Mouse (Mus musculus): Measurements from ENCODE around the gene Ralb. TPM values are rescaled to one million over a fixed set of nuclear protein-coding genes. Genes with fewer than 3 reads are reported as not detected.
A peak's percentile ranks its signal among the peaks of the same experiment; 100 is the strongest.

Ralb gene
- 20.6 and 31.1 TPM in 2 replicates for polyA plus RNA-seq (2012; rRNA removed)

GRCm38 (mm10) chr1:119504260-119505062, at the start of gene Ralb:
Gene Ralb (minus strand): TSS chr1:119504794.
- peak; percentile 99 for DNase-seq (ENCODE audit: low read depth)
- TF ChIP-seq CTCF (IDR thresholded peaks at IDR 0.05; ENCODE audit: borderline replicate concordance, extremely low read depth, insufficient read depth, insufficient read length), result no peak
- peak; percentile 43; the same call in 1 of the 2 replicates for TF ChIP-seq POLR2A (IDR thresholded peaks at IDR 0.05; ENCODE audit: borderline replicate concordance, extremely low read depth, insufficient read depth, insufficient read length, poor library complexity, severe bottlenecking)

GRCm38 (mm10) chr1:119551651-119552050, 47.1 kb upstream of the Ralb start:
- TF ChIP-seq CTCF (IDR thresholded peaks at IDR 0.05; ENCODE audit: borderline replicate concordance, extremely low read depth, insufficient read depth, insufficient read length) (no peak), POLR2A (IDR thresholded peaks at IDR 0.05; ENCODE audit: borderline replicate concordance, extremely low read depth, insufficient read depth, insufficient read length, poor library complexity, severe bottlenecking) (no peak)
- DNase-seq (ENCODE audit: low read depth), result no peak

- TF ChIP-seq POLR2A (IDR thresholded peaks at IDR 0.05; ENCODE audit: borderline replicate concordance, extremely low read depth, insufficient read depth, insufficient read length, poor library complexity, severe bottlenecking) (no peak), CTCF (IDR thresholded peaks at IDR 0.05; ENCODE audit: borderline replicate concordance, extremely low read depth, insufficient read depth, insufficient read length) (no peak)
- no peak for DNase-seq (ENCODE audit: low read depth)
These were observed 45.5 kb upstream of the Ralb start for GRCm38 (mm10) chr1:119550064-119550463.

DNA sequence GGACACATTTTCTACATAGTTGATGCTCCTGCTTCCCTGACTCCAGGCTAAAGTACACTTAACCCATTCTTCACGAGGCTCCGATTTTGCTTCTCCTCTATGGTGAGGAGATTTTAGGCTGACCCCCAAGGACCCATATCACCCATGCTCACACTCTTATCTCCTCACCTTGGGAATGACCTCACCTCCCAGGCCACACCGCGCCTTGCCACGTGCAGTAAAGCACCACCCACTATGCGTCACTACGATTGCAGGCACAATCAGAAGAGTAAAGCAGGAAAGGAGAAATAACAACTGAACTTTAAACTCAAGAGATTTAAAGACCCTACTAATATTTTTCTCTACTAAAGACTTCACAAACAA, 44.7 kb upstream of the Ralb start:
- DNase-seq (ENCODE audit: low read depth), result no peak
- TF ChIP-seq CTCF (IDR thresholded peaks at IDR 0.05; ENCODE audit: borderline replicate concordance, extremely low read depth, insufficient read depth, insufficient read length), result no peak
- TF ChIP-seq POLR2A (IDR thresholded peaks at IDR 0.05; ENCODE audit: borderline replicate concordance, extremely low read depth, insufficient read depth, insufficient read length, poor library complexity, severe bottlenecking), result no peak

DNA sequence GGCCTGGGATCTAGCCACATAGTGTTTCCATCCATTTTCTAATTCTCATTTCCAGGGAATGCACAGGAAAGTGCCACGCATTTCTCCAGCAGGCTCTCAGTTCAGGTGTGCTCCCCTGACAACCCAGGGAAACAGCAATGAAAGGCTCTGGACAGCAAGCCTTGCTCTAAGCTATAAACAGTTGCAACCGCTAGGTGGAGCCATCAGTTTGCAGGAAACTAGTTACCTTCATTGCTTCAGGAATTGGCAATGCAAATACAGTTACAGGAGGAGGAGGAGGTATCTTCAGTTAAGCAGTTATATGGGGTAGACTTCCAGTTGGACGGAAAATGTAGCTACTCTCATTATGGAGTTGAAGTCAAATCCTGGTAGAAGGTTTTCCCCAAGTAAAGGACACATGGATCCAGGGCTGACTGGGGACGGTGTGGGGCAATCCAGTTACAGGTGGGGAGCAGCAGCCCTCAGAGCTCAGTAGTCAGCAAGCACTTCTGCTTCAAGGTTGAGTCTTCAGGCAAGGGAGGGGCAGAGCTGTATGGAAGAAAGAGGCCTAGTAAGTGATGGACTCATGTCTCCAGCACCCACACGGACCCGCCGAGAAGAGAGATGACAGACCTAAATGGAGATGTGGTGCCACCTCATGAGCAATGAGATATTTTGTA, 44.2 kb upstream of the Ralb start:
- peak; percentile 91 for DNase-seq (ENCODE audit: low read depth)
- peak; percentile 83; the same call in 1 of the 2 replicates for TF ChIP-seq CTCF (IDR thresholded peaks at IDR 0.05; ENCODE audit: borderline replicate concordance, extremely low read depth, insufficient read depth, insufficient read length)
- TF ChIP-seq POLR2A (IDR thresholded peaks at IDR 0.05; ENCODE audit: borderline replicate concordance, extremely low read depth, insufficient read depth, insufficient read length, poor library complexity, severe bottlenecking), result no peak

DNA sequence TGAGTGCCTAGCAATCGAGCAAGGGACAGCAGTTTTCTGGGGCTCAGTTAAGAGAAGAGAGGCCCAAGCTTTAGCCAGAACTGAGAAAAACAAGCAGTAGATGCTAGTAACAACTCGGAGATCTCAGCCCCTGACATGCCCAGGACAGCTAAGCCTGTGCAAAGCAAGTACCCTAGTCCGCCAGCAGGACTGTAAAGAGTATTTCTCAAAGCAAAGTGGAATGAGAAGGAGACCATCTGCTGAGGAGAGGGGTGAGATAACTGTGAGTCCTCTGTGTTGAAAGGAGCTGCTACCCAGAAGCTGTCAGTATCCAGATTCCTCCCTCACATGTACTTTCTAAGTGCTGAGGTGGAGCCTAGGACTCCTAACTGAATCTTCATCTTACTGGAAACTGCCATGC, 41.9 kb upstream of the Ralb start:
- no peak for TF ChIP-seq CTCF (IDR thresholded peaks at IDR 0.05; ENCODE audit: borderline replicate concordance, extremely low read depth, insufficient read depth, insufficient read length)
- no peak for TF ChIP-seq POLR2A (IDR thresholded peaks at IDR 0.05; ENCODE audit: borderline replicate concordance, extremely low read depth, insufficient read depth, insufficient read length, poor library complexity, severe bottlenecking)
- no peak for DNase-seq (ENCODE audit: low read depth)

DNA sequence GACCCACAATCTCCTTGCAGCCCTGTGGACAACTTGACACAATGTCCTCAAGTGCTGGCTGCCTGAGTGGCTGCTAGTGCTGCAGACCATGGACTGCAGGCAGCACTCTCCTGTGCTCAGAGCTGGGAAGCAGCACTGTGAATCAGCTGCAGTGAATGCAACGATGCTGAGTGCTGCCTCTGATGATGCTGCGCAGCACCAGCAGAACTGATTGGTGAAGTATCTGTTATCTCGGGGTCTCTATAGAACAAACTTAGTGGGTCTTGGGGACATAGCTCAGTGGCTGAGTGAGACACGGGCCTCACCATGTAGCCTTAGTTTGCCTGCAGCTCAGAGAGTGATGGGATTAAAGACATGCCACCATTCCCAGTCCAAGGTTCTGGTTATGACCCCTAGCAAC, 41.1 kb upstream of the Ralb start:
- no peak for DNase-seq (ENCODE audit: low read depth)
- TF ChIP-seq POLR2A (IDR thresholded peaks at IDR 0.05; ENCODE audit: borderline replicate concordance, extremely low read depth, insufficient read depth, insufficient read length, poor library complexity, severe bottlenecking), result no peak

GRCm38 (mm10) chr1:119545164-119545563, 40.6 kb upstream of the Ralb start:
- no peak for DNase-seq (ENCODE audit: low read depth)
- TF ChIP-seq CTCF (IDR thresholded peaks at IDR 0.05; ENCODE audit: borderline replicate concordance, extremely low read depth, insufficient read depth, insufficient read length) (no peak), POLR2A (IDR thresholded peaks at IDR 0.05; ENCODE audit: borderline replicate concordance, extremely low read depth, insufficient read depth, insufficient read length, poor library complexity, severe bottlenecking) (no peak)

- DNase-seq (ENCODE audit: low read depth), result no peak
- no peak for TF ChIP-seq CTCF (IDR thresholded peaks at IDR 0.05; ENCODE audit: borderline replicate concordance, extremely low read depth, insufficient read depth, insufficient read length)
- TF ChIP-seq POLR2A (IDR thresholded peaks at IDR 0.05; ENCODE audit: borderline replicate concordance, extremely low read depth, insufficient read depth, insufficient read length, poor library complexity, severe bottlenecking), result no peak
These were observed 40.1 kb upstream of the Ralb start for GRCm38 (mm10) chr1:119544611-119545155.

GRCm38 (mm10) chr1:119543316-119543715, 38.7 kb upstream of the Ralb start:
- TF ChIP-seq POLR2A (IDR thresholded peaks at IDR 0.05; ENCODE audit: borderline replicate concordance, extremely low read depth, insufficient read depth, insufficient read length, poor library complexity, severe bottlenecking) (no peak), CTCF (IDR thresholded peaks at IDR 0.05; ENCODE audit: borderline replicate concordance, extremely low read depth, insufficient read depth, insufficient read length) (no peak)
- no peak for DNase-seq (ENCODE audit: low read depth)

- TF ChIP-seq POLR2A (IDR thresholded peaks at IDR 0.05; ENCODE audit: borderline replicate concordance, extremely low read depth, insufficient read depth, insufficient read length, poor library complexity, severe bottlenecking), result no peak
- no peak for TF ChIP-seq CTCF (IDR thresholded peaks at IDR 0.05; ENCODE audit: borderline replicate concordance, extremely low read depth, insufficient read depth, insufficient read length)
- no peak for DNase-seq (ENCODE audit: low read depth)
These were observed 37.0 kb upstream of the Ralb start for GRCm38 (mm10) chr1:119541570-119541969.
